Mouse (Mus musculus): ENCODE measurements around the gene 4933414I15Rik. TPM values are rescaled to one million over a fixed set of nuclear protein-coding genes. Genes with fewer than 3 reads are reported as not detected.
A peak's percentile ranks its signal among the peaks of the same experiment; 100 is the strongest.

The 4933414I15Rik gene
- polyA plus RNA-seq, 1 experiment from 2014 or later, result not detected

GRCm38 (mm10) chr11:50931021-50931420 is 12.5 kb downstream of the 4933414I15Rik start:
- Histone ChIP-seq H3K36me3 (no peaks in the 10 kb centered on the region), H3K4me2 (peak overlapping the region; percentile 93), H3K4me3 (peak overlapping the region; percentile 64), H3K9me3 (no peaks in the 10 kb centered on the region), H3K27me3 (0 out of 2 replicates have a peak, but pooled peaks cover 8% of the 10 kb centered on the region), H3K4me1 (peaks cover 9% of the 10 kb centered on the region), H3K27ac (peak overlapping the region; percentile 33; the same call in 1 of the 2 replicates), H3K9ac (peak overlapping the region; percentile 74)
- WGBS, result 2% methylated on average over 16 of the region's 16 CpGs
- peak; percentile 59 for ATAC-seq (ENCODE audit: insufficient number of reproducible peaks, low FRiP score, low TSS enrichment, low read depth)

- Histone ChIP-seq H3K36me3 (no peaks in the 10 kb centered on the region), H3K9me3 (no peaks in the 10 kb centered on the region), H3K27ac (no peak overlapping the region), H3K9ac (peak overlapping the region; percentile 74), H3K4me3 (peak overlapping the region; percentile 64), H3K27me3 (0 out of 2 replicates have a peak, but pooled peaks cover 8% of the 10 kb centered on the region), H3K4me2 (peak overlapping the region; percentile 93), H3K4me1 (peaks cover 9% of the 10 kb centered on the region)
- ATAC-seq (ENCODE audit: insufficient number of reproducible peaks, low FRiP score, low TSS enrichment, low read depth), result no peak
- 25% methylated on average over 14 of the region's 14 CpGs for WGBS
These were observed 13.0 kb downstream of the 4933414I15Rik start for GRCm38 (mm10) chr11:50930469-50931014.

- 0% methylated on average over 47 of the region's 47 CpGs for WGBS
- H3K36me3 ChIP-seq, result peaks cover 17% of the 10 kb centered on the region
- no peaks in the 10 kb centered on the region for H3K4me1 ChIP-seq
- H3K4me3 ChIP-seq, result peak within 1 kb of the TSS; percentile 88
- peak within 1 kb of the TSS; percentile 56 for H3K4me2 ChIP-seq
- peak within 1 kb of the TSS; percentile 76 for H3K9ac ChIP-seq
- H3K9me3 ChIP-seq, result no peaks in the 10 kb centered on the region
- peak within 1 kb of the TSS; percentile 74 for H3K27ac ChIP-seq
- H3K27me3 ChIP-seq, result no peaks in the 10 kb centered on the region
- ATAC-seq (ENCODE audit: insufficient number of reproducible peaks, low FRiP score, low TSS enrichment, low read depth), result peak; percentile 93
These were observed 27.8 kb downstream of the 4933414I15Rik start, which contains the start of gene Zfp2 for GRCm38 (mm10) chr11:50915671-50916320. Zfp2 (minus strand) TSS chr11:50916165.

DNA sequence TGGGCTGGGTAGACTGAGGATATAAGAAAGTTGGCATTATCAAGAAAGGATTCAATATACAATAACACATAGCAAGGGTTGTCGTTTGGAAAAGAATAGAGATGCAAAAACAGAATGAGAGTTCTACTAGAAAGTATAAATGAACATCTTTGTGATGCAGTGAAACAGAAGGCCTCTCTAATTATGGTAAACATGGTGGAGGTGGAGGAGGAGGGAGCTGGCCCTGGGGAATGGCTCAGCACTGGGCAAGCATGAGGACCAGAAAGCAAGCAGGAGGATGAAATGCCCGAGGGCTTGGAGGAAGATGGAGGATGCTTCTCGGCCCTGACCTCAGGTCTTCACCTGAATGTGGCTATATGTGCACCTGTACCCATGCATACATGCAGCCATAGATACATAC is 29.1 kb downstream of the 4933414I15Rik start:
- H3K4me1 ChIP-seq, result no peaks in the 10 kb centered on the region
- no peak overlapping the region for H3K9ac ChIP-seq
- H3K27ac ChIP-seq, result no peak overlapping the region
- no peak overlapping the region for H3K4me3 ChIP-seq
- H3K27me3 ChIP-seq, result no peaks in the 10 kb centered on the region
- peaks cover 30% of the 10 kb centered on the region for H3K36me3 ChIP-seq
- no peak for ATAC-seq (ENCODE audit: insufficient number of reproducible peaks, low FRiP score, low TSS enrichment, low read depth)
- WGBS, result 93% methylated on average over 3 of the region's 3 CpGs
- H3K9me3 ChIP-seq, result no peaks in the 10 kb centered on the region
- no peak overlapping the region for H3K4me2 ChIP-seq

DNA sequence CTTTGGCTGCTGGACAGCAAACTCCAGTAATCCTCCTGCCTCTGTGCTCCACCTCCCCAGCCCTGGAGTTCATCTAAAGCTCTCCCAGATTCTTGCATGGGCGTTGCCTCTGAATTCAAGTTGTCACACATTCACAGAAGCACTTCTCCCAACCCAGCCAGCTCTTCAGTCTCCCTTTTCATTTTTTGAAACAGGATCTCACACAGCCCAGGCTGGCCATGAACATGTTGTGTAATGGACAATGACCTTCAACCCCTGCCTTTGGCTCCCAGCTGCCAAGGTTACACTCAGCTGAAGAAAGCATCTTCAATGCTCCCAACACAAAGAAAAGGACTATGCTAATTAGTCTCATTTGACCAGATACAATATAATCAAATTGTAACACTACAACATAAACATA is 30.3 kb downstream of the 4933414I15Rik start:
- peaks cover 42% of the 10 kb centered on the region for H3K36me3 ChIP-seq
- H3K27me3 ChIP-seq, result no peaks in the 10 kb centered on the region
- H3K27ac ChIP-seq, result no peak overlapping the region
- H3K9me3 ChIP-seq, result no peaks in the 10 kb centered on the region
- H3K9ac ChIP-seq, result no peak overlapping the region
- H3K4me2 ChIP-seq, result no peak overlapping the region
- 97% methylated on average over 1 of the region's 1 CpGs for WGBS
- no peaks in the 10 kb centered on the region for H3K4me1 ChIP-seq
- no peak for ATAC-seq (ENCODE audit: insufficient number of reproducible peaks, low FRiP score, low TSS enrichment, low read depth)
- H3K4me3 ChIP-seq, result no peak overlapping the region

GRCm38 (mm10) chr11:50908136-50908535 is 35.4 kb downstream of the 4933414I15Rik start:
- Histone ChIP-seq H3K9ac (no peak overlapping the region), H3K36me3 (peaks cover 90% of the 10 kb centered on the region), H3K9me3 (peaks cover 15% of the 10 kb centered on the region), H3K4me3 (no peak overlapping the region), H3K27ac (no peak overlapping the region), H3K27me3 (no peaks in the 10 kb centered on the region), H3K4me1 (no peaks in the 10 kb centered on the region), H3K4me2 (no peak overlapping the region)
- ATAC-seq (ENCODE audit: insufficient number of reproducible peaks, low FRiP score, low TSS enrichment, low read depth), result no peak
- 92% methylated on average over 5 of the region's 5 CpGs for WGBS

DNA sequence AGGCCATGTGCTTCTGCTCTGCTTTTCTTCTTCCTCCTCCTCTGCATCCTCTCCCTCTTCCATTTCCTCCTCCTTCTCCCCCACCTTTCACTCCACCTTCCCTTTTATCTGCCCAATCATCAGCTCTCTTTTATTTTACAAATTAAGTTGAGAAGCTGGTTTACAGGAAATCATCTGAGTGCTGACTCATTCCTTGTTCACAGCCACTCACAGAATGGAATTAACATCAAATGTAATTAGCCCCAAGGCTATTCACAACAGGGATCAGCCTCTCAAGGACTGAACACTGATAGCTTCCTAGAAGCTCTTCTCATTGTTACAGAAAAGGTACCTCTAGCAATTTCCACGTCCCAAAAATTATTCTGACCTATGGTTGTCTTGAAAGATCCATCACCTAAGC is 46.2 kb downstream of the 4933414I15Rik start:
- ATAC-seq (ENCODE audit: insufficient number of reproducible peaks, low FRiP score, low TSS enrichment, low read depth), result no peak
- Histone ChIP-seq H3K4me2 (no peak overlapping the region), H3K36me3 (peaks cover 32% of the 10 kb centered on the region), H3K27me3 (no peaks in the 10 kb centered on the region), H3K27ac (no peak overlapping the region), H3K9me3 (peaks cover 55% of the 10 kb centered on the region), H3K4me3 (no peak overlapping the region), H3K4me1 (no peaks in the 10 kb centered on the region), H3K9ac (no peak overlapping the region)
- 88% methylated on average over 1 of the region's 1 CpGs for WGBS

- H3K36me3 ChIP-seq, result no peaks in the 10 kb centered on the region
- no peak overlapping the region for H3K4me3 ChIP-seq
- no peaks in the 10 kb centered on the region for H3K27me3 ChIP-seq
- no peak overlapping the region for H3K27ac ChIP-seq
- H3K9ac ChIP-seq, result no peak overlapping the region
- H3K9me3 ChIP-seq, result peaks cover 16% of the 10 kb centered on the region
- no peak overlapping the region for H3K4me2 ChIP-seq
- ATAC-seq (ENCODE audit: insufficient number of reproducible peaks, low FRiP score, low TSS enrichment, low read depth), result no peak
- WGBS, result 55% methylated on average over 2 of the region's 2 CpGs
- no peaks in the 10 kb centered on the region for H3K4me1 ChIP-seq
These were observed 51.1 kb downstream of the 4933414I15Rik start for GRCm38 (mm10) chr11:50892441-50892840.

Other genes with a start within 250 kb of the 4933414I15Rik start
- 43.6 and 51.0 TPM in 2 replicates for gene Zfp354c, start 116.0 kb downstream of the 4933414I15Rik start, polyA plus RNA-seq (2015; fragmentation: Nextera tagmentation; extraction: Ambion mirVana)
- 0.71 and 0.77 TPM in 2 replicates for gene Zfp879, start 102.2 kb downstream of the 4933414I15Rik start, polyA plus RNA-seq (2015; fragmentation: Nextera tagmentation; extraction: Ambion mirVana)
- gene Grm6, start 93.1 kb downstream of the 4933414I15Rik start, polyA plus RNA-seq (2015; fragmentation: Nextera tagmentation; extraction: Ambion mirVana), result 0.32 and 0.62 TPM in 2 replicates
- 8.2 and 8.5 TPM in 2 replicates for gene Zfp454, start 56.1 kb downstream of the 4933414I15Rik start, polyA plus RNA-seq (2015; fragmentation: Nextera tagmentation; extraction: Ambion mirVana)
- 9.1 and 9.6 TPM in 2 replicates for gene Zfp2, start 27.6 kb downstream of the 4933414I15Rik start, polyA plus RNA-seq (2015; fragmentation: Nextera tagmentation; extraction: Ambion mirVana)
- 1.3 and 1.9 TPM in 2 replicates for gene Zfp354b, start 12.1 kb downstream of the 4933414I15Rik start, polyA plus RNA-seq (2015; fragmentation: Nextera tagmentation; extraction: Ambion mirVana)
- gene Prop1, start 10.0 kb upstream of the 4933414I15Rik start, polyA plus RNA-seq (2015; fragmentation: Nextera tagmentation; extraction: Ambion mirVana), result not detected in 2 replicates
- not detected in 2 replicates for gene Olfr1378, start 22.8 kb upstream of the 4933414I15Rik start, polyA plus RNA-seq (2015; fragmentation: Nextera tagmentation; extraction: Ambion mirVana)
- gene Olfr1377, start 38.2 kb upstream of the 4933414I15Rik start, polyA plus RNA-seq (2015; fragmentation: Nextera tagmentation; extraction: Ambion mirVana), result not detected in 2 replicates
- not detected in 2 replicates for gene Olfr51, start 59.8 kb upstream of the 4933414I15Rik start, polyA plus RNA-seq (2015; fragmentation: Nextera tagmentation; extraction: Ambion mirVana)
- gene Olfr54, start 70.5 kb upstream of the 4933414I15Rik start, polyA plus RNA-seq (2015; fragmentation: Nextera tagmentation; extraction: Ambion mirVana), result not detected in 2 replicates
- not detected in 2 replicates for gene Olfr1375, start 104.3 kb upstream of the 4933414I15Rik start, polyA plus RNA-seq (2015; fragmentation: Nextera tagmentation; extraction: Ambion mirVana)
- gene Zfp354a, start 115.5 kb upstream of the 4933414I15Rik start, polyA plus RNA-seq (2015; fragmentation: Nextera tagmentation; extraction: Ambion mirVana), result 8.3 TPM in 2 replicates

All from limb, embryonic 15.5 days (tissue).